Mouse (Mus musculus) liver, adult 2 months (tissue): Measurements from ENCODE around the gene Ptcra.

Source experiments
- CTCF ChIP-seq: fragments of 200-500 bp; IDR thresholded peaks from 2 replicates; pipeline ENCODE4 v1.5.1; 2011; ENCODE audit warnings: low read depth, low read length, control low read depth
- POLR2A ChIP-seq: fragments of 200-500 bp; IDR thresholded peaks from 2 replicates; pipeline ENCODE4 v1.6.1; 2011; ENCODE audit warnings: low read length, control low read depth; ENCODE audit not compliant: insufficient read depth; ENCODE audit errors: extremely low read depth

DNA sequence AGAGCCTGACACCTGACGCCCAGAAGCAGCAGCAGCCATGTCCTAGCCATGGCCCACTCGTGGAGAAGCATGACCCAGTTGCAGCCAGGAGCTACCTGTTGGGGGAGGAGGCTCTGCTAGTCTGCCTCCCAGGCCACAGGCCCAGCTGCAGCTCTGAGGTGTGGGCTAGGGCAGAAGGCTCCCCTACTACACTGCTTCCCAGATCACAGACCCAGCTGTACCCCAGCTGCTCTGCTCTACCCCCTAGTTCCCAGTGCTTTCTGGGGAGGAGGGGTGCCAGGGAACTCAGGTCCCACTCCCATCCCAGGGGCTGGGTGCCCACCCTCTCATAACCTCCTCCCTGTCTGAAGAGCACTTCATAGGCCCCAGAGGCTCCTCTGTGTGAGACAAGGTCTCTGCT lies at the start of gene Ptcra:
- no peak for TF ChIP-seq CTCF
- no peak for TF ChIP-seq POLR2A
